Mouse (Mus musculus) liver, postnatal 0 days (tissue): ENCODE results near the gene Kidins220. TPM values are rescaled to one million over a fixed set of nuclear protein-coding genes. Genes with fewer than 3 reads are reported as not detected.

Experiments used
- ATAC-seq: fragments of 200-750 bp; cut with Nextera tagmentation; 2 replicates; pipeline ENCODE4 v1.8.0; 2017; ENCODE audit warnings: mild to moderate bottlenecking, moderate library complexity
- DNase-seq: peaks from one replicate; pipeline ENCODE4 v3.0.0-alpha.2; 2016
- H3K27ac ChIP-seq: fragments of 300-500 bp; sonication (generic); 2 replicates; pipeline ENCODE4 v1.5.1; 2014; ENCODE audit warnings: antibody characterized with exemption, moderate library complexity, mild to moderate bottlenecking, low read depth
- H3K27me3 ChIP-seq: fragments of 300-500 bp; sonication (generic); 2 replicates; pipeline ENCODE4 v1.6.1; 2014; ENCODE audit warnings: low read length, control low read depth, mixed read lengths; ENCODE audit not compliant: insufficient read depth
- H3K36me3 ChIP-seq: fragments of 300-500 bp; sonication (generic); replicated peaks from 2 replicates; pipeline ENCODE4 v1.6.1; 2014; ENCODE audit warnings: mild to moderate bottlenecking, control low read depth, low read length, moderate library complexity, mixed read lengths; ENCODE audit not compliant: insufficient read depth
- H3K4me1 ChIP-seq: fragments of 300-500 bp; sonication (generic); 2 replicates; pipeline ENCODE4 v1.6.1; 2014; ENCODE audit warnings: antibody characterized with exemption, mild to moderate bottlenecking, control low read depth; ENCODE audit not compliant: insufficient read depth
- H3K4me2 ChIP-seq: fragments of 300-500 bp; sonication (generic); 2 replicates; pipeline ENCODE4 v1.6.1; 2014; ENCODE audit warnings: low read depth, mild to moderate bottlenecking, low read length, moderate library complexity, mixed read lengths
- H3K4me3 ChIP-seq: fragments of 300-500 bp; sonication (generic); 2 replicates; pipeline ENCODE4 v1.5.1; 2014; ENCODE audit warnings: low read depth, low read length
- H3K9ac ChIP-seq: fragments of 300-500 bp; sonication (generic); replicated peaks from 2 replicates; pipeline ENCODE4 v1.6.1; 2014; ENCODE audit warnings: mild to moderate bottlenecking, moderate library complexity
- H3K9me3 ChIP-seq: fragments of 300-500 bp; sonication (generic); 2 replicates; pipeline ENCODE4 v1.6.1; 2016; ENCODE audit warnings: mild to moderate bottlenecking, control low read depth, low read length, mixed read lengths
- CTCF ChIP-seq: sonication (generic); IDR thresholded peaks from 2 replicates; pipeline ENCODE4 v1.5.1; 2016; ENCODE audit warnings: antibody characterized with exemption, low read depth
- EP300 ChIP-seq: IDR thresholded peaks from 2 replicates; pipeline ENCODE4 v1.6.1; 2016; ENCODE audit warnings: antibody characterized with exemption, low read depth, mild to moderate bottlenecking
- WGBS: fragments of 180-500 bp; shearing (Covaris S2); extraction: QIAGEN DNeasy Blood & Tissue Kit; methylation state at CpG from one replicate; pipeline ENCODE4 v1.1.7; 2014; ENCODE audit not compliant: insufficient replicate concordance; 5-methylcytosine and 5-hydroxymethylcytosine counted together
- polyA plus RNA-seq: library from polyadenylated mRNA; unstranded; fragments of >200 nt; fragmentation: Nextera tagmentation; extraction: Ambion mirVana; gene quantifications from 2 replicates; pipeline ENCODE4 v1.2.1, GENCODE M21; 2015

Kidins220 gene
- polyA plus RNA-seq, 1 experiment from 2014 or later, result 4.4 TPM

DNA sequence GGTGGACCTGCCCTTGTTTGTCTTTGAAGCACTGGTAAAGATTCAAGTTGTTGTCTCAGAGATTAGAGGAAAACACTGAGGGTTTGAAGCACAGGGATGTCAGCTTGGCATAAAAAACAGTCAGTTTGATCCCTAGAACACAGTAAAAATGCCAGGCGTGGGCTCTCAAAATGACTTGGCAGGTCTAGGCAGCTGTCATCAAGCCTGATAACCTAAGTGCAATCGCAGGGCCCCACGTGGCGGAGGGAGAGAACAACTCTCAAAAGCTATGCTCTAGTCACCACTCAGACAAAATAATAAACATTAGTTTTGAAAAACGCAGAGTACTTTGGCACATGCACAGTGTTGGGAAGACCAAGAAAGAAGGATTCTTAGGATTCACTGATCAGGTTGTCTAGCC is 10.5 kb downstream of the Kidins220 start:
- TF ChIP-seq EP300 (no peak), CTCF (no peak)
- Histone ChIP-seq H3K9me3 (no peaks in the 10 kb centered on the region), H3K27me3 (no peaks in the 10 kb centered on the region), H3K4me3 (no peak overlapping the region), H3K27ac (no peak overlapping the region), H3K9ac (no peak overlapping the region), H3K4me1 (no peaks in the 10 kb centered on the region), H3K4me2 (no peak overlapping the region), H3K36me3 (peaks cover 49% of the 10 kb centered on the region)
- ATAC-seq (no peak), DNase-seq (no peak)
- 75% methylated on average over 5 of the region's 5 CpGs for WGBS

DNA sequence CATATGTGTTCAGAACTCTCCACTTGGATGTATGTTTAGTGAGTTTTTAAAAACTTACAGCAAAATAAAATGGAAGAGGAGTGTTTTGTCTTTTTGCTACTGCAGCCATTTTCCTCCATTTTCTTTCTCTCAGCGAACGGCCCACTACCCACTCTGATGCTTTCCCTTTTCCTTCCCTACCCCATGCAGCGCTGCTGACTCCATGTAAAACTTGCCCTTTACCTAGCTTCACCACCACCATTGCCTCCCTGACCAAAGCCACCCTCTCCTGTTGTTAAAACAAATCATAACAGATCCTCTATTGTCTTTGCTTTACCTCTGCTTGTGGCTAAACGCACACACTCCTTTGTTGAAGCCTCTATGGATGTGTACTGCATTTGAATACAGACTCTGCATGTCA is 20.6 kb downstream of the Kidins220 start:
- TF ChIP-seq EP300 (no peak), CTCF (no peak)
- H3K27ac ChIP-seq, result no peak overlapping the region
- no peak overlapping the region for H3K9ac ChIP-seq
- peaks cover 77% of the 10 kb centered on the region for H3K36me3 ChIP-seq
- ATAC-seq (no peak), DNase-seq (no peak)
- no peaks in the 10 kb centered on the region for H3K4me1 ChIP-seq
- H3K9me3 ChIP-seq, result no peaks in the 10 kb centered on the region
- no peak overlapping the region for H3K4me3 ChIP-seq
- H3K27me3 ChIP-seq, result no peaks in the 10 kb centered on the region
- WGBS, result 92% methylated on average over 4 of the region's 4 CpGs
- H3K4me2 ChIP-seq, result no peak overlapping the region

DNA sequence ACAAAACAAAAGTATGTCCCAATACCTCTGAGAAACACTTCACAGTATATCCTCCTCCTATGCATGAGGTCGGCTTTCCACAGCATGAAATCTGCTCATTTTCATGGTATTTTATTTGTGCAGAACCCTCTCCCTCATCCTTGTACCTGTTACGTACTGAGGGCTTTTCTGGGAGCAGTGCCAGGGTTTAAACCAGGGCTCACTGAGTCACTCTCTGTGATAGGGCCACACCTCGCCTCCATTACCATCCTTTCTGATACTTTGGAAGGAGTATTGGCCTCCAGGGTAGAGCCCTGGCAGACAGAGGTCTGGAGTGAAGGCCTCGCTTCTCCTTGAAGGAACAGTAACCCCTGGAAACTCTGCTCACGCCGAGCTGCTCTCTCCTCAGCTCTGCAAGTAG is 30.6 kb downstream of the Kidins220 start:
- TF ChIP-seq CTCF, result no peak
- no peak for TF ChIP-seq EP300
- Histone ChIP-seq H3K4me2 (no peak overlapping the region), H3K9ac (no peak overlapping the region), H3K9me3 (no peaks in the 10 kb centered on the region), H3K4me3 (no peak overlapping the region), H3K36me3 (peaks cover 76% of the 10 kb centered on the region), H3K4me1 (no peaks in the 10 kb centered on the region), H3K27me3 (no peaks in the 10 kb centered on the region), H3K27ac (no peak overlapping the region)
- ATAC-seq (no peak), DNase-seq (no peak)
- WGBS, result 79% methylated on average over 6 of the region's 6 CpGs

DNA sequence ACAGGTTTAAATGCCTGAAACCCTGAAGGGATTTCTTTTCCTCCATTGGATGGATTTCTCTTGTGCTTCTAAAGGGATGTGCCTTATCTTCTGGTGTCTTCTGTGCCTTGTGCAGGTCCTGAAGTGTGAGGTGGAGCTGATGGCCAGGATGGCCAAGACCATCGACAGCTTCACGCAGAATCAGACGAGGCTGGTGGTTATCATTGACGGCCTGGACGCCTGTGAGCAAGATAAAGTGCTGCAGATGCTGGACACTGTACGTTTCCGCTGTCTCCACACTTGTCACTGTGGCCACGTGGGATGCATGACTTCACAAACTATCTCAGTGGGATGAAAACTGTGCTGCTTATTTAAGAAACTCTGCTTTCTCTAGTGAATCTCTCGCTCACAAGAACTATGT is 35.2 kb downstream of the Kidins220 start:
- H3K9me3 ChIP-seq, result no peaks in the 10 kb centered on the region
- DNase-seq (no peak), ATAC-seq (no peak)
- TF ChIP-seq CTCF (no peak), EP300 (no peak)
- H3K27ac ChIP-seq, result no peak overlapping the region
- H3K36me3 ChIP-seq, result peaks cover 70% of the 10 kb centered on the region
- H3K4me2 ChIP-seq, result no peak overlapping the region
- no peaks in the 10 kb centered on the region for H3K27me3 ChIP-seq
- WGBS, result 71% methylated on average over 9 of the region's 9 CpGs
- H3K9ac ChIP-seq, result no peak overlapping the region
- H3K4me3 ChIP-seq, result no peak overlapping the region
- peaks cover 4% of the 10 kb centered on the region; the same call in 1 of the 2 replicates for H3K4me1 ChIP-seq

DNA sequence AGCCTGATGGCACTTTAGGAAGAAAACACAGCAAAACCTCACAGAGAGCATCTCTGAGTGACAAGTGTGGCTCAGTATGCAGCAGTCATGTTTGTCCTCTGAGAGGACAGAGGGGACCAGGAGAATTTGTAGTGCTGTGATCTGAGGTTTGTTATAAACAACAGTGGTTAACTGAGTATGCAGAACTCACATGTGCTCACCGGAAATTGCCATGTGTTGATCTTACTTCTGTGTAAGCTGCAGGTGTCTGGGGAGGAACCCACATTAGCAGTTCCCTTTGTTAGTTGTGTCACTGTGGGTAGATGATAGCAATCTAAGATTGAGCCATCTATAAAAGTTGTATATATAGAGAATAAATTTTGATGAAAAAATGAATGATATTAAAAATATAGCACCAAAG is 35.7 kb downstream of the Kidins220 start:
- peaks cover 69% of the 10 kb centered on the region for H3K36me3 ChIP-seq
- no peak for DNase-seq
- TF ChIP-seq EP300 (no peak), CTCF (no peak)

DNA sequence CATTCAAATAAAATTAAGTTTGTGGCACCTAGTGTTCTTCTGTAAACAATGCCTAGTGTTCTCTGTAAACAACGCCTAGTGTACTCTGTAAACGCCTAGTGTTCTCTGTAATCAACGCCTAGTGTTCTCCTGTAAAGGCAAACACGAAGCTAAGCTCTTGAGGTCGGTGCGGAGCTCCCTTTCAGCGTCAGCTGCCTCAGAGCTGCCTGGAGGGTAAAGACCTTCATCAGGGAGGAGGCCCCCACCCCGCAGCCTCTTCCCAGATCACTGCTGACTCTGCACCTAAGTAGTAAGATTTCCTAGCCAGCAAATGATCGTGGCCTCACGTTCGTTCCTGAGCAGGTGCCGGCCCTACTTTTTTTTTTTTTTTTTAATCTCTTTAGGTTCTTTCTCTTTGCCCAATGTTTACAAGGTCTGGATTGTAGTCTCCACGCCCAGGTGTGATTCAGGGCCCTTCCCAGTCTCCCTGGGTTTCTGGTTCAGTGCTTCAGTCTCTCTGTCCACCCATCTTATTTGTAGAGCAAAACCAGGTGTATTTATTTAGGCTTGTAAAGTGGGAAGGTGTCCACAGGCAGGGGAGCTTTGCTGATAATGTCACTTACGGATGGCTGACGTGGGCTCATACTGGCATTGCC is 37.1 kb downstream of the Kidins220 start:
- no peak overlapping the region for H3K27ac ChIP-seq
- H3K4me2 ChIP-seq, result no peak overlapping the region

More for the DNA sequence above, 35.7 kb downstream of the Kidins220 start:
- H3K9me3 ChIP-seq, result no peaks in the 10 kb centered on the region
- H3K9ac ChIP-seq, result no peak overlapping the region
- H3K27me3 ChIP-seq, result no peaks in the 10 kb centered on the region
- 74% methylated on average over 1 of the region's 1 CpGs for WGBS
- peaks cover 4% of the 10 kb centered on the region; the same call in 1 of the 2 replicates for H3K4me1 ChIP-seq
- no peak overlapping the region for H3K27ac ChIP-seq
- H3K4me2 ChIP-seq, result no peak overlapping the region
- no peak overlapping the region for H3K4me3 ChIP-seq
- no peak for ATAC-seq

More for the DNA sequence above, 37.1 kb downstream of the Kidins220 start:
- TF ChIP-seq EP300 (no peak), CTCF (no peak)
- no peak for ATAC-seq
- DNase-seq, result no peak
- 77% methylated on average over 15 of the region's 15 CpGs for WGBS
- Histone ChIP-seq H3K9me3 (no peaks in the 10 kb centered on the region), H3K4me1 (peaks cover 4% of the 10 kb centered on the region; the same call in 1 of the 2 replicates), H3K27me3 (no peaks in the 10 kb centered on the region), H3K36me3 (peaks cover 73% of the 10 kb centered on the region), H3K9ac (no peak overlapping the region), H3K4me3 (no peak overlapping the region)
